9 mouse cellular contexts compared by ENCODE assay signal in genomic region chr11:97338977-97339315, GRCm38 (mm10). TPM values are rescaled to one million over a fixed set of nuclear protein-coding genes. Genes with fewer than 3 reads are reported as not detected.
DNase-seq lines count a peak whose midpoint lies in the region; ATAC-seq lines count a peak whose summit lies in the region.
"Had no signal": no experiment of that assay in that cellular context is flagged by ENCODE, and none has a peak within 500 bp of the region (broad histone marks: within the 10 kb centered on the region; RNA-seq: fewer than 3 reads in every experiment).

No protein-coding gene starts in this region.

- H3K27ac ChIP-seq in heart, embryonic 13.5 days (replicated peaks), result peak overlapping the region; percentile 80
- H3K27ac ChIP-seq in kidney, embryonic 15.5 days, result peak overlapping the region; percentile 56; the same call in 1 of the 2 replicates
- peak overlapping the region; percentile 91 for H3K27ac ChIP-seq in stomach, embryonic 14.5 days (ENCODE audit: low read length)

- H3K36me3 ChIP-seq in heart, embryonic 13.5 days, result no peaks in the 10 kb centered on the region
- H3K36me3 ChIP-seq in kidney, embryonic 15.5 days, result no peaks in the 10 kb centered on the region
- no peaks in the 10 kb centered on the region for H3K36me3 ChIP-seq in stomach, embryonic 14.5 days (ENCODE audit: control insufficient read depth, insufficient read depth, low read length)

- H3K4me1 ChIP-seq in heart, embryonic 13.5 days, result peaks cover 35% of the 10 kb centered on the region
- peaks cover 42% of the 10 kb centered on the region for H3K4me1 ChIP-seq in kidney, embryonic 15.5 days
- H3K4me1 ChIP-seq in stomach, embryonic 14.5 days (ENCODE audit: control insufficient read depth, insufficient read depth, low read length), result peaks cover 14% of the 10 kb centered on the region; the same call in 1 of the 2 replicates

- H3K4me2 ChIP-seq in heart, embryonic 13.5 days, result peak overlapping the region; percentile 63
- H3K4me2 ChIP-seq in kidney, embryonic 15.5 days, result peak overlapping the region; percentile 37
- peak overlapping the region; percentile 28 for H3K4me2 ChIP-seq in stomach, embryonic 14.5 days (replicated peaks; ENCODE audit: low read depth, low read length)

- DNase-seq in frontal cortex, postnatal 14 days (ENCODE audit: low spot score in 2 of 2), result peak; percentile 34 to 38
- DNase-seq in cerebellum, postnatal 25 days, result peak; percentile 81 to 88
- DNase-seq in lung, postnatal 10 days, result peak; percentile 84
- DNase-seq in thymus, postnatal 36 days, result no peak

- peak overlapping the region; percentile 72 for H3K9ac ChIP-seq in heart, embryonic 13.5 days
- no peak overlapping the region for H3K9ac ChIP-seq in kidney, embryonic 15.5 days
- no peak overlapping the region; the same call in 1 of the 2 replicates for H3K9ac ChIP-seq in stomach, embryonic 14.5 days (replicated peaks; ENCODE audit: low read depth, low read length)

- H3K4me3 ChIP-seq in heart, embryonic 13.5 days, result peak overlapping the region; percentile 35
- no peak overlapping the region for H3K4me3 ChIP-seq in kidney, embryonic 15.5 days (replicated peaks)
- no peak overlapping the region for H3K4me3 ChIP-seq in stomach, embryonic 14.5 days (ENCODE audit: low read depth, low read length)

- peaks cover 63% of the 10 kb centered on the region for H3K27me3 ChIP-seq in heart, embryonic 13.5 days (replicated peaks)
- 0 out of 2 replicates have a peak, but pooled peaks cover 2% of the 10 kb centered on the region for H3K27me3 ChIP-seq in kidney, embryonic 15.5 days
- no peaks in the 10 kb centered on the region for H3K27me3 ChIP-seq in stomach, embryonic 14.5 days (ENCODE audit: control insufficient read depth, insufficient read depth, low read length)

- 19% methylated on average over 17 of the region's 17 CpGs for WGBS in heart, embryonic 13.5 days
- WGBS in kidney, embryonic 15.5 days, result 43% methylated on average over 17 of the region's 17 CpGs
- 23% methylated on average over 17 of the region's 17 CpGs for WGBS in stomach, embryonic 14.5 days

- H3K9me3 ChIP-seq in heart, embryonic 13.5 days, result no peaks in the 10 kb centered on the region
- H3K9me3 ChIP-seq in kidney, embryonic 15.5 days (replicated peaks), result no peaks in the 10 kb centered on the region
- H3K9me3 ChIP-seq in stomach, embryonic 14.5 days (ENCODE audit: control insufficient read depth, low read depth, low read length), result no peaks in the 10 kb centered on the region

- ATAC-seq in frontal cortex, adult (ENCODE audit: low TSS enrichment), result no peak
- ATAC-seq in heart, embryonic 13.5 days (ENCODE audit: extremely low read depth, insufficient number of reproducible peaks, low FRiP score, low TSS enrichment), result no peak
- ATAC-seq in kidney, embryonic 15.5 days (replicated peaks; ENCODE audit: low FRiP score), result no peak
- ATAC-seq in stomach, embryonic 14.5 days (ENCODE audit: insufficient number of reproducible peaks, insufficient read depth, low FRiP score, low read depth), result no peak

RNA-seq across cellular contexts. Expression of gene Gpr179, which starts 12.9 kb away (rescaled TPM):
- polyA plus RNA-seq in heart, embryonic 13.5 days (2015; fragmentation: Nextera tagmentation; extraction: Ambion mirVana), result 0.03 and 0.04 TPM in 2 replicates
- polyA plus RNA-seq in kidney, embryonic 15.5 days (2015; fragmentation: Nextera tagmentation; extraction: Ambion mirVana), result 0.10 and 0.53 TPM in 2 replicates
- polyA plus RNA-seq in stomach, embryonic 14.5 days (2014; fragmentation: Nextera tagmentation; extraction: Ambion mirVana), result 0.16 and 0.24 TPM in 2 replicates
- polyA plus RNA-seq: liver, embryonic 16.5 days had no signal

RNA-seq across cellular contexts. Expression of gene Socs7, which starts 23.4 kb away (rescaled TPM):
- 3.2 and 3.4 TPM in 2 replicates for polyA plus RNA-seq in heart, embryonic 13.5 days (2015; fragmentation: Nextera tagmentation; extraction: Ambion mirVana)
- polyA plus RNA-seq in kidney, embryonic 15.5 days (2015; fragmentation: Nextera tagmentation; extraction: Ambion mirVana), result 3.8 and 3.9 TPM in 2 replicates
- polyA plus RNA-seq in stomach, embryonic 14.5 days (2014; fragmentation: Nextera tagmentation; extraction: Ambion mirVana), result 2.8 and 3.0 TPM in 2 replicates

RNA-seq across cellular contexts. Expression of gene Mrpl45, which starts 23.4 kb away (rescaled TPM):
- polyA plus RNA-seq in heart, embryonic 13.5 days (2015; fragmentation: Nextera tagmentation; extraction: Ambion mirVana), result 51.7 and 56.7 TPM in 2 replicates
- 52.4 and 54.1 TPM in 2 replicates for polyA plus RNA-seq in kidney, embryonic 15.5 days (2015; fragmentation: Nextera tagmentation; extraction: Ambion mirVana)
- polyA plus RNA-seq in stomach, embryonic 14.5 days (2014; fragmentation: Nextera tagmentation; extraction: Ambion mirVana), result 42.3 and 43.3 TPM in 2 replicates

RNA-seq across cellular contexts. Expression of gene Npepps, which starts 58.5 kb away (rescaled TPM):
- 83.5 and 85.4 TPM in 2 replicates for polyA plus RNA-seq in heart, embryonic 13.5 days (2015; fragmentation: Nextera tagmentation; extraction: Ambion mirVana)
- polyA plus RNA-seq in kidney, embryonic 15.5 days (2015; fragmentation: Nextera tagmentation; extraction: Ambion mirVana), result 76.9 and 88.5 TPM in 2 replicates
- 90.7 and 101 TPM in 2 replicates for polyA plus RNA-seq in stomach, embryonic 14.5 days (2014; fragmentation: Nextera tagmentation; extraction: Ambion mirVana)

Comparison
In these comparisons a context has a peak if more than half of its experiments do, and no peak if none do; other contexts are left out.
1. DNase-seq: peak in frontal cortex, postnatal 14 days (2 of 2), cerebellum, postnatal 25 days (2 of 2) and lung, postnatal 10 days (single experiment); none in thymus, postnatal 36 days (0 of 2).
2. Peak in every context shown above with its lines, with median percentiles within 50 percentile points of each other: H3K27ac ChIP-seq and H3K4me2 ChIP-seq.